27 mouse cellular contexts compared by ENCODE assay signal in genomic region chr3:17201773-17202172, GRCm38 (mm10).
DNase-seq lines count a peak whose midpoint lies in the region; ATAC-seq and TF ChIP-seq lines count a peak whose summit lies in the region.
"Had no signal": no experiment of that assay in that cellular context is flagged by ENCODE, and none has a peak within 500 bp of the region (broad histone marks: within the 10 kb centered on the region; RNA-seq: fewer than 3 reads in every experiment).

No protein-coding gene starts in this region.

- no peak overlapping the region for H3K27ac ChIP-seq in hindbrain, postnatal 0 days
- no peak overlapping the region for H3K27ac ChIP-seq in hindbrain, embryonic 11.5 days (ENCODE audit: low read depth, low read length)
- H3K27ac ChIP-seq in neural tube, embryonic 15.5 days (replicated peaks): no peak overlapping the region
- H3K27ac ChIP-seq: embryonic facial prominence, embryonic 10.5 days; hindbrain, embryonic 15.5 days; macrophage; midbrain, embryonic 10.5 days; neural tube, embryonic 12.5 days; stomach, embryonic 15.5 days had no signal

- H3K9ac ChIP-seq in hindbrain, postnatal 0 days (replicated peaks; ENCODE audit: low read length): no peak overlapping the region
- no peak overlapping the region for H3K9ac ChIP-seq in hindbrain, embryonic 11.5 days (ENCODE audit: low read depth, low read length)
- no peak overlapping the region for H3K9ac ChIP-seq in neural tube, embryonic 15.5 days (replicated peaks)
- H3K9ac ChIP-seq: heart, embryonic 12.5 days; hindbrain, embryonic 15.5 days; neural tube, embryonic 12.5 days; stomach, embryonic 15.5 days had no signal

- peak; percentile 11 for DNase-seq in cerebellum, postnatal 10 days
- no peak for DNase-seq in cerebellum, adult 8-10 months
- DNase-seq in hindbrain, postnatal 0 days (ENCODE audit: low spot score): peak; percentile 51
- no peak for DNase-seq in hindbrain, embryonic 11.5 days (ENCODE audit: low spot score)
- no peak for DNase-seq in neural tube, embryonic 10.5 days (ENCODE audit: extremely low spot score, low spot score)
- DNase-seq in gastrocnemius, postnatal 25 days: no peak
- DNase-seq: adrenal gland, adult 8-10 months; cerebellum, adult 9-11 months; gastrocnemius, postnatal 14 days; heart, adult 18-20 months; heart, postnatal 14 days; kidney, adult 9 months; kidney, postnatal 25 days; retina, postnatal 1 day; right cerebral cortex, postnatal 4 days; thymus, adult 18-20 months; thymus, postnatal 36 days had no signal

- H3K36me3 ChIP-seq in hindbrain, postnatal 0 days (ENCODE audit: insufficient read depth, low read length): no peaks in the 10 kb centered on the region
- no peaks in the 10 kb centered on the region for H3K36me3 ChIP-seq in hindbrain, embryonic 11.5 days (ENCODE audit: control insufficient read depth, insufficient read depth, low read length)
- H3K36me3 ChIP-seq in neural tube, embryonic 15.5 days: no peaks in the 10 kb centered on the region
- H3K36me3 ChIP-seq: embryonic facial prominence, embryonic 10.5 days; heart, embryonic 12.5 days; hindbrain, embryonic 15.5 days; midbrain, embryonic 10.5 days; neural tube, embryonic 12.5 days; stomach, embryonic 15.5 days had no signal

- H3K27me3 ChIP-seq in hindbrain, postnatal 0 days (ENCODE audit: insufficient read depth, low read length): no peaks in the 10 kb centered on the region
- H3K27me3 ChIP-seq in hindbrain, embryonic 11.5 days (ENCODE audit: control insufficient read depth, insufficient read depth, low read length): no peaks in the 10 kb centered on the region
- H3K27me3 ChIP-seq in neural tube, embryonic 15.5 days (replicated peaks): no peaks in the 10 kb centered on the region
- H3K27me3 ChIP-seq: heart, embryonic 12.5 days; hindbrain, embryonic 15.5 days; neural tube, embryonic 12.5 days; stomach, embryonic 15.5 days had no signal

- H3K4me2 ChIP-seq in hindbrain, postnatal 0 days (ENCODE audit: low read depth, low read length): no peak overlapping the region
- H3K4me2 ChIP-seq in hindbrain, embryonic 11.5 days (replicated peaks; ENCODE audit: low read depth, low read length): no peak overlapping the region
- no peak overlapping the region for H3K4me2 ChIP-seq in neural tube, embryonic 15.5 days
- H3K4me2 ChIP-seq: heart, embryonic 12.5 days; hindbrain, embryonic 15.5 days; neural tube, embryonic 12.5 days; stomach, embryonic 15.5 days had no signal

- TF ChIP-seq CTCF in hindbrain, postnatal 0 days (IDR thresholded peaks at IDR 0.05; ENCODE audit: low read depth): no peak

- no peak overlapping the region for H3K4me3 ChIP-seq in hindbrain, postnatal 0 days (ENCODE audit: low read length)
- H3K4me3 ChIP-seq in hindbrain, embryonic 11.5 days (ENCODE audit: low read depth, low read length): no peak overlapping the region
- H3K4me3 ChIP-seq in neural tube, embryonic 15.5 days (replicated peaks): no peak overlapping the region
- H3K4me3 ChIP-seq: embryonic facial prominence, embryonic 10.5 days; heart, embryonic 12.5 days; hindbrain, embryonic 15.5 days; midbrain, embryonic 10.5 days; neural tube, embryonic 12.5 days; stomach, embryonic 15.5 days had no signal

- ATAC-seq in hindbrain, postnatal 0 days: no peak
- ATAC-seq in hindbrain, embryonic 11.5 days (ENCODE audit: low FRiP score): no peak
- peak; percentile 53; the same call in 1 of the 2 replicates for ATAC-seq in neural tube, embryonic 15.5 days (ENCODE audit: low FRiP score)
- ATAC-seq: activated CD4-positive, CD25-positive, alpha-beta regulatory T cell, adult 4 months; intestine, embryonic 16.5 days had no signal

- WGBS in hindbrain, postnatal 0 days: 51% methylated on average over 3 of the region's 3 CpGs
- 89% methylated on average over 3 of the region's 3 CpGs for WGBS in hindbrain, embryonic 11.5 days
- WGBS in neural tube, embryonic 15.5 days: 68% methylated on average over 3 of the region's 3 CpGs

- H3K4me1 ChIP-seq in hindbrain, postnatal 0 days (ENCODE audit: insufficient read depth, low read length): no peaks in the 10 kb centered on the region
- no peaks in the 10 kb centered on the region for H3K4me1 ChIP-seq in hindbrain, embryonic 11.5 days (replicated peaks; ENCODE audit: control insufficient read depth, insufficient read depth, low read length)
- no peaks in the 10 kb centered on the region for H3K4me1 ChIP-seq in neural tube, embryonic 15.5 days
- H3K4me1 ChIP-seq: embryonic facial prominence, embryonic 10.5 days; heart, embryonic 12.5 days; hindbrain, embryonic 15.5 days; midbrain, embryonic 10.5 days; neural tube, embryonic 12.5 days; stomach, embryonic 15.5 days had no signal

- no peaks in the 10 kb centered on the region for H3K9me3 ChIP-seq in hindbrain, postnatal 0 days (ENCODE audit: low read length)
- H3K9me3 ChIP-seq in hindbrain, embryonic 11.5 days (ENCODE audit: control insufficient read depth, low read length): no peaks in the 10 kb centered on the region
- H3K9me3 ChIP-seq in neural tube, embryonic 15.5 days (replicated peaks): no peaks in the 10 kb centered on the region
- H3K9me3 ChIP-seq: embryonic facial prominence, embryonic 10.5 days; heart, embryonic 12.5 days; hindbrain, embryonic 15.5 days; midbrain, embryonic 10.5 days; neural tube, embryonic 12.5 days; stomach, embryonic 15.5 days had no signal

Comparison
In these comparisons a context has a peak if more than half of its experiments do, and no peak if none do; other contexts are left out.
1. DNase-seq: peak in cerebellum, postnatal 10 days (2 of 2) and hindbrain, postnatal 0 days (single experiment); none in cerebellum, adult 8-10 months (single experiment), hindbrain, embryonic 11.5 days (single experiment), neural tube, embryonic 10.5 days (single experiment) and gastrocnemius, postnatal 25 days (single experiment).